Mouse (Mus musculus) testis, adult 2 months (tissue): ENCODE data around the gene Slc35b3.

Experiments
- CTCF ChIP-seq: fragments of 200-500 bp; IDR thresholded peaks from 2 replicates; pipeline ENCODE4 v1.5.1; 2012; ENCODE audit warnings: low read depth, mild to moderate bottlenecking, inconsistent platforms, low read length, moderate library complexity; ENCODE audit not compliant: control insufficient read depth, insufficient read depth, insufficient replicate concordance
- POLR2A ChIP-seq: fragments of 200-500 bp; IDR thresholded peaks from 2 replicates; pipeline ENCODE4 v1.6.1; 2012; ENCODE audit warnings: low read depth, mild to moderate bottlenecking, inconsistent platforms, low read length, moderate library complexity; ENCODE audit not compliant: control insufficient read depth

DNA sequence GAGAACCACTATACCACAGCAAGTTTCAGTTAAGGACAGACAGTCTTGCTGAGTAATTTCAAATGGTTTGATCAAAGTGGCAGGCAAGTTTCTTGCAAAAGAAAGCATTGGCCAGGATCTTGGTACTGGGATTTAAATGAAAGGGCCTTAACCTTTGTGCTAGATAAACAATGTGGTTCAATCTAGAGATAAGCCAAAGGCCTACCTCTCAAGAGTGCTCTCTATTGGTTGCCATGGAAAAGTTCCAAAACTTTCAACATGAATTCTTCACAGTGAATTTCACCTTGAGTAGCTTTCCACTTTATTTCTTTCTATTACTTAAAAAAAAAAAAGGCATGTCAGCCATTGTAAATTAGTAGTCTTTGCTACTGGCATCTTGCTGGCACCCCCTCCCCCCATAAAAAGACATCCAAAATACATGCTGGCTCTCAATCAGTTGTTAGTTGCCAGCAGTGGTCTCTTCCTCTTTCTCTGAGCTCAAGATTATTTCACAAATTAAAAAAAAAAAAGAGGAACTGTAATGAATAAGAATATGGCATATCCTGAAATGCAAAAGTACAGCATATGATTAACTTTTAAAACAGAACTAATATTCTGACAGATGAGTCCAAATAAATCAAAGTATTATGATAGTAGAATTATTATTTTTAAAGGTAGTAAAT is 42.6 kb upstream of the Slc35b3 start:
- TF ChIP-seq POLR2A: no peak
- TF ChIP-seq CTCF: no peak
